Mouse (Mus musculus): ENCODE data around the gene Kcnk4. TPM values are rescaled to one million over a fixed set of nuclear protein-coding genes. Genes with fewer than 3 reads are reported as not detected.

Kcnk4 gene
- total and polyA plus RNA-seq, 3 experiments = 0.21 to 0.80 TPM; not detected in 1

- H3K4me3 ChIP-seq (replicated peaks in 1 of 3; ENCODE audit: low read depth in 2 of 3, low read length in 2 of 3, poor library complexity in 1 of 3) = peak within 1 kb of the TSS; percentile 79 to 87 (median 85)
- in situ Hi-C loops (cut with MboI; ENCODE audit: low pct_ligation_motif_present, low pct_unique_long_range_greater_than_20kb, low sequenced_read_pairs) (no loop called here), dilution Hi-C loops (cut with MboI; ENCODE audit: extremely low pct_ligation_motif_present, extremely low pct_unique_long_range_greater_than_20kb, low sequenced_read_pairs) (no loop called here)
- TF ChIP-seq NELFE (IDR thresholded peaks at IDR 0.05; ENCODE audit: low read depth, low read length) (peak; percentile 79), ZMIZ1 (IDR thresholded peaks at IDR 0.05; ENCODE audit: low read depth, low read length) (peak; percentile 78), POLR2A (IDR thresholded peaks at IDR 0.05; ENCODE audit: low read depth, low read length) (peak; percentile 63), MXI1 (IDR thresholded peaks at IDR 0.05; ENCODE audit: low read depth, low read length) (peak; percentile 97), MAZ (IDR thresholded peaks at IDR 0.05; ENCODE audit: low read depth, low read length) (peak; percentile 79; the same call in 1 of the 2 replicates), SIN3A (IDR thresholded peaks at IDR 0.05; ENCODE audit: low read length) (peak; percentile 96), CHD2 (IDR thresholded peaks at IDR 0.05; ENCODE audit: low read length) (no peak), POLR2AphosphoS2 (IDR thresholded peaks at IDR 0.05; ENCODE audit: low read depth, low read length) (peak; percentile 52; the same call in 1 of the 2 replicates), TCF12 (IDR thresholded peaks at IDR 0.05; ENCODE audit: low read depth, low read length) (no peak), CTCF (conservative IDR thresholded peaks at IDR 0.05 in 1 of 2, IDR thresholded peaks at IDR 0.05 in 1 of 2; ENCODE audit: low read depth in 2 of 2, low read length in 2 of 2) (no peak), BHLHE40 (IDR thresholded peaks at IDR 0.05; ENCODE audit: low read depth, low read length) (peak; percentile 74), CHD1 (IDR thresholded peaks at IDR 0.05; ENCODE audit: low read depth, low read length) (peak; percentile 37; the same call in 1 of the 2 replicates), USF1 (IDR thresholded peaks at IDR 0.05; ENCODE audit: low read depth, low read length) (peak; percentile 69), MAFK (IDR thresholded peaks at IDR 0.05; ENCODE audit: insufficient replicate concordance, low read length) (no peak), NRF1 (IDR thresholded peaks at IDR 0.05; ENCODE audit: low read depth, low read length) (no peak), JUND (conservative IDR thresholded peaks at IDR 0.05; ENCODE audit: low read depth, low read length) (no peak), MYC (IDR thresholded peaks at IDR 0.05; ENCODE audit: low read depth, low read length) (peak; percentile 93), TBP (conservative IDR thresholded peaks at IDR 0.05; ENCODE audit: low read depth, low read length) (0 out of 2 replicates have a peak, but pooled peaks have one; percentile 15), ELF1 (IDR thresholded peaks at IDR 0.05; ENCODE audit: low read depth, low read length) (peak; percentile 77), MAX (IDR thresholded peaks at IDR 0.05; ENCODE audit: low read length) (peak; percentile 90), USF2 (conservative IDR thresholded peaks at IDR 0.05; ENCODE audit: low read depth, low read length) (peak; percentile 46), HCFC1 (IDR thresholded peaks at IDR 0.05; ENCODE audit: low read depth, low read length) (peak; percentile 85), ZNF384 (IDR thresholded peaks at IDR 0.05; ENCODE audit: low read depth, low read length) (no peak), KAT2A (IDR thresholded peaks at IDR 0.05; ENCODE audit: insufficient replicate concordance, low read length) (0 out of 2 replicates have a peak, but pooled peaks have one; percentile 14)
- peaks cover 29% of the 10 kb centered on the region for H3K79me2 ChIP-seq (replicated peaks; ENCODE audit: control insufficient read depth, extremely low read depth, insufficient read depth, poor library complexity, severe bottlenecking)
- H3K9me3 ChIP-seq (replicated peaks; ENCODE audit: low read length) = no peaks in the 10 kb centered on the region
- H3K4me2 ChIP-seq (ENCODE audit: insufficient read depth, low read depth, poor library complexity, severe bottlenecking) = peak within 1 kb of the TSS; percentile 75
- peak; percentile 90 for DNase-seq (ENCODE audit: extremely low read depth)
- H3K9ac ChIP-seq (ENCODE audit: insufficient read depth, low read depth) = peak within 1 kb of the TSS; percentile 73
- peaks cover 14 to 25% of the 10 kb centered on the region in 2 experiments for H3K36me3 ChIP-seq (replicated peaks in 1 of 2; ENCODE audit: control insufficient read depth in 1 of 2, insufficient read depth in 1 of 2, low read length in 1 of 2)
- H3K27ac ChIP-seq (ENCODE audit: insufficient read depth, low read depth) = peak within 1 kb of the TSS; percentile 54
- peaks cover 3% of the 10 kb centered on the region for H3K27me3 ChIP-seq (replicated peaks)
- peaks cover 19 to 60% of the 10 kb centered on the region in 2 experiments for H3K4me1 ChIP-seq (ENCODE audit: control insufficient read depth in 1 of 2, insufficient read depth in 2 of 2)
Measured at GRCm38 (mm10) chr19:6974211-6975205, 40.2 kb upstream of the Kcnk4 start, which contains the start of gene Ppp1r14b. TSS of gene Ppp1r14b (plus strand) at chr19:6974968.

Data from CH12.LX (cell line).